Mouse (Mus musculus): Measurements from ENCODE around the gene Btbd35f28.
"Not testable (repeated sequence)": the region's sequence is repeated elsewhere in the genome, so short reads cannot be mapped to it uniquely, and the experiment has no call there.

Gene Btbd35f28

GRCm38 (mm10) chrX:4196276-4196675 is at the start of gene Btbd35f28:
Btbd35f28 (plus strand) TSS chrX:4196576.
- DNase-seq (ENCODE audit: extremely low spot score) = not testable (repeated sequence)
